Mouse (Mus musculus): ENCODE results near the gene Plxnd1.

The Plxnd1 gene

DNA sequence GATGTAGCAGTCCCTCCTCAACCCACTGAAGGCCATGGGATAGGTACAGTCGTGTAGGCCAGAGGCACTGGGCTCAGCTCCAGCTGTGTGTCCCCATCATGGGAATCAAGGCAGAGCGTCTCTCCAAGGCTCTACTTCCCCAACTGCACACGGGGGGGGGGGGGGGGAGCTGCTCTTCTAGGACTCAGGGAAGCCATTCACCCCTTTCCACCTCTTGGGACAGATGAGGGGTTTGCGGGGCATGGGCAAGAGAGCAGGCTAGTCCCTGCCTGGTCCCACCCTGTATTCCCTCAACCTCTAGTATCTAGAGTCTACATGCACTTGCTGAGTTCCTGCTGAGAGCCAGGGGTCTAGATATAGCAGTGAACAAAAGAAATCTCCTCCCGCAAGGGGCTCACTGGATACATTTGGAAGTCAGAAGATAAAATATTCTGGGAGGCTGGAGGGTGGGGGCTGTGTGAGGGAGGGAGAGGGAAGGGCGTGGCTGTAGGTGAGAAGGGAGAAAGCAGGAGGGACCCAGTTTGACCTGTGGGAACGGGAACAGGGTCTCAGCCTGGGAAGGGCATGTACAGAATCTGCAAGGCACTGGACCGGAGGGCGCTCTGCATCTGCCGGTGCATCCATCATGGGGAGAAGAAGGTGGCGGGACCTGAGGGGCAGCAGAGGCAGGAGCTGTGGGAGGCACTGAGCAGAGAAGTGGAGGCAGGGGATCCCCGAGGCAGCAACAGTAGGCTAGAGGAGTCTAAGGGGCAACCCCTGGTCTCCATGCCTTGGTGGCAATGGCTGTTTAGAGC, 7.7 kb upstream of the Plxnd1 start:
- intact Hi-C loops (cut with DNase I), result no loop called here

DNA sequence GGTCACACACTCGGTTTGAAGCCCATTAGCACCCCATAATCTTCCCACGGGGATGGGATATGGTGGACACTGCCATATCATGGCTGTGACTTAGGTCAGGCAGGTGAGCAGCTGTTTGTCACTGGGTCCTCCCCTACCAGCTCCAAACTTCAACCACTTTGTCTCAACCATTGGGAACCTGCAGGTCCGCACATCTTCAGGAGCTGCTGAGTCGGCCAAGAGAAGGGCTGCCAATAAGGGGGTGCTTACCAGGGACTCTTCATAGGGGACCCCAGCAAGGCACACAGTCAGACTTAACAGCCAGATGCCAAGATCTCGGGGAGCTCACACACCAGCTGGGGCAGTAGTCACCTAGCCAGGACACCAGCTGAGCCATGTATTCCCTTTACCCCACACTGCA, 6.0 kb upstream of the Plxnd1 start:
- intact Hi-C loops (cut with DNase I), result no loop called here

DNA sequence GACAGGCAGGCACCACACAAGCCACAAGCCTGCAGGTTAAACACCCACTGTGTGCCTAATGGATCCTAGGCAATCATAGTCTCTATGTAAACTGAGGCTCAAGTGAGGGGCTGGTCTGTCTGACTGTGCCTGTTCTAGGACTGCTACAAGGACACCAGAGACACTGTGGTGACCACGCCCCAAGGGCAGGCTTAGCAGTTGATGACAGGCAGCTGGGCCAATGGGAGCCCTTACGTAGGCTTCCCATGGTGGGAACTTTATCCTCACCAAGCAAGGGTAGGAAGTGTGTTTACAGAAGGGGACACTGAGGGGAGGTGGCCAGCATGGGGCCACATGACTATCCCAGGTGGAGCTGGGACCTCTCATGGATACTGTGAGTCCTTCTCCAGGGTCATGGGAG, 4.4 kb upstream of the Plxnd1 start:
- intact Hi-C loops (cut with DNase I), result no loop called here

DNA sequence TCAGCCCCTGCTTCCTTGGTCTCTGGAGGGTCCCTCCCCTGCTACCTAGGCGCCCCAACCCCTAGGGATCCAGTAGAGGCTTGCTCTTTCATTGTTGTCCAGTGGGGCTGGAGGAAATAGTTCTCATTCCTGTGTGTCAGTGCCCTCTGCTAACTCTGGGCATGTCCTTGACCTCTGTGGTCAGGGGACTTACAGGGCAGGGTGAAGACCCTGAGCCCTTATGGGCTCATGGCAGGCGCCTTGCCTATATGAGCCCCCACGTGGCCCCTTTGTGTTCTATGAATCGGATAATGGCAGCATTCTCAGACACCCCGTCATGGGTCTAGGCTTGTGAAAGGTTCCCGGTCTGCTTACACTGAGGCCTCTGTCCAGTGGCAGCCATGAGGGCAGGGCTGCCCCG, 4.0 kb upstream of the Plxnd1 start:
- intact Hi-C loops (cut with DNase I), result no loop called here

DNA sequence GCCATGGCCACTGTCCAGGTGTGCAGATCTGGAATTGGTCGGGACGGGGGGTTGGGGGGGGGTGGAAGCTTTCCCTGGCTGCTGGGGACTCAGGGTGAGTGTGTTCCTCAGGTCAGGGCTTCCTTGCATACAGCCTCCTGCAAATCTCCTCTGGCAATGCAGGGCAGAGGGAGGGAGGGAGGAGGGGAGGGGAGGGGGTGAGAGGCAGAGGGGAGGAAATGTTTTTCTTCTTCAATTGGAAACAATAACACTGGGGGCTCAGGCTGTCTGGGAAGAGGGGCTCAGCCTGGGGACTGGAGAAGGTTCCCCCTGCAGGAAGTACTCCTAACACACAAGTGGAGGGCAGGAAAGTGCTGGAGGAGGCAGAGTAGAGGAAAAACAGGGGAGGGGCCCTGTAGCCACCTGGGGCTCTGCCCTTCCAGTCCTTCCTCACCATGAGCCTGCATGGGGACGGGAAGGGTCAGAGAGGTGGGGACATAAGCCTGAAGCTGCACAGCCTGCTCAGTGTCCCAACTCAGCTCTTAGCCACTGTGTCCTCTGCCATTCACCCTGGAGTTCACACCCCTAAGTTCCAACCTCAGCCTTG, 3.0 kb upstream of the Plxnd1 start:
- intact Hi-C loops (cut with DNase I), result no loop called here

DNA sequence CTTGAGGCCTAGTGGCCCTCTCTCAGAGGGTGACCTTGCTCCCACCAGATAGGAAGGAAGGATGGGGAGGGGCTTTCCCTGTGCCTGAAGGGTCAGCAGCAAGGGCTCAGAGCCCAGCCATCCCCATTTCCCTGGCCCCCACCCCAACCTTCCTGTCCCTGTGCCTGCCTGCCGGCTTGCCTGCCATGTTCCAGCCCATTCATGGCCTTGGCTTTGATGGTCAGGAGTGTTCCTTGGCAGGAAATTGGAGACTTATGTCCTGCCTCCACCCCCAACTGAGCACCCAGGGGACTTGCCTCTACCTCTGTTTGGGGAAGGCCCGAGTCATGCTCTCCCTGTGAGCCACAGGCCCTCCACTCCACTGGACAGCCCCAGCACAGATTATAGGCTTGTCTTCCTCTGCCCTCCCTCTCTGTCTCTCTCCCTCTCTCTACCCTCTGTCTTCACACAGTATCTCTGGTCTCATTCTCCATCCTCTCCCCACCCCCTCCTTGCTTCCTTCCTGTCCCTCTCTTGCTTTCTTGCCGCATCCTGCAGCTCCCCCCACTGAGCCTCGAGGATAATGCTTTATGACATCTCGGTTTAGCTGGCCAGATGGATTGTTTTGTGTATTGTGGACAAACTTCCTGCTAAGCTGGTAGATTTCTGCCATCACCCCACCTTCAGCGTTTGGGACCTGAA, 1.5 kb upstream of the Plxnd1 start:
- intact Hi-C loops (cut with DNase I), result no loop called here

DNA sequence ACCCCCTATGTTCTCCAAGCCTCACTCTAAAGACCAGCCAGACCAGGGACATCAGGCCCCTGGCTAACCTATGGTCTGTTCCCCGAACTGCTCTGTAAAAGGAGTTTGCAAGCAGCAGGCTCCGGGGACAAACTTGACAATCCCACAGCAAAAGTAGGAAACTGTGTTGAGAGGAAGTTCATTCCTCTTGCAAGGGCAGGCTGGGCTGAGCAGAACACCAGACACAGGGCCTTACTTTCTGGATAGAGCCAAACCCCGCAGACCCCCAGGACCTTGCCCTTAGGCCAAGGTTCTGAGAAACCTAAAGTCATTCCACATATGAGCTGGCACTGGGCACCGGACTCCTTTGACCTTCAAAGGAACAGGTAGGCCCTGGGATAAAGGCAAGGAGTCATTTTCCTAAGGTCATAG, 731 bp upstream of the Plxnd1 start:
- intact Hi-C loops (cut with DNase I), result no loop called here

DNA sequence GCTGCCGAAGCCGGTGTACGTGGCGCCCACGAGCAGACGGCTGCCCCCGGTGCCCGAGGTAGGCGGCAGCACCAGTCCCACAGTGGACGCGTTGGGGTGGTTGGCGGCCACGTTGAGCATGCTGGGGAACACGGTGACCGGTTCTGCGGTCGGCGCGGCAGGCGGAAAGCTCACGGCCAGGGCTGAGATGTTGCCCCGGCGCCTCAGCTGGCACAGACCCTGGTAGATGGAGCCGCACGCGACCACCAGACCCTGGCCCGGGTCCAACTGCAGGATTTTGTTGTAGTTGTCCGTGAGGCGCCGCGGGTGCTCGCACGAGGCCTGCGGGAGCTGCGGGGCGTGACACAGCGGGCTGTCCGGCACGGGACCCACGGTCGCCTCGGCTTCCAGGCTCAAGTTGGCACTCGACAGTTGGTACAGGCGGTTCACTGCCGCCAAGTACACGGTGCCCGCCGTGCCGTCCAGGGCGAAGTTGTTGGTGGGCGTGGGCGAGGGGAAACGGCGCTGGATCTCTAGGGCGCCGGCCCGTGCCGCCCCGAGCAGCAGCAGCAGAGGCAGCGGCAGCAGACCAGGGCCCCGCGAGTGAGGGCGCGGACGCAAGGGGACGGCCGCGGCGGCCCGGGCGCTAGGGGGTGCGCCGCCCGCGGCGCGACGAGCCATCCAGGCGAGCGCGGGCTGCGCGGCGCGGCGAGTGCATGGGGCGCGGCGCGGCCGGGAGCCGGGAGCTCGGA, 494 bp downstream of the Plxnd1 start:
- intact Hi-C loops (cut with DNase I), result loop anchor here (5.0 kb wide), 1 partner anchor 37 kb away; no protein-coding TSS in a partner anchor

DNA sequence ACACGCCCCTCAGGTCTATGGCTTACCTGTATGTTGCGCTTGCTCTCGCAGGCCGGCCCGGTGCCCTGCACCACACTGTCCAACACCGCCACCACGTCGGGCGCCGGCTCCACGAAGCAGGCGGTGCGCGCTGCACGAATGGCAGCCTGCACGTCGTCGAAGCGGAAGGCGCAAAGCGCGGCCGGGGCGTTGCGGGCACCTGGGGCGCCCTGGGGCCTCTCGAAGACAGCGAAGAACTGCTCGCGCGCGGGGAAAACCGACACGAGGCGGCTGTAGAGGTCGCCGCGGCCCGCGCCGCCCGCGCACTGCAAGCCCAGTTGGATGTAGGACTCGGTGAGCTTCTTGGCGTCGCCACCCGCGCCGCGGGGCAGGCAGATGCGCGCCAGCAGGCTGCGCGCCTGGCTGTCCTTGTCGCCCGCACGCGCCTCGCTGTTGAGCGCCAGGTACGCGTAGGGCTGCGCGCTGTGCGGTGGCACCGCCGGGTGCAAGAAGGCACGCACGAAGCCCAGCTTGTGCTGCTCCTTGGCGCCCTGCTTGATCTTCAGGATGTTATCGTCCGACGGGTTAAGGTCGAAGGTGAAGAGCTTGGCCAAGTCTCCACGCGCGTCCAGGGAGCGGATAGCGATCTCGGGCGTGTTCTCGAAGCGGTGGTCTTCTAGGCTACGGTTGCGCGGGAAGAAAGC, 1.2 kb downstream of the Plxnd1 start:
- intact Hi-C loops (cut with DNase I), result loop anchor here (5.0 kb wide), 1 partner anchor 36 kb away; no protein-coding TSS in a partner anchor

DNA sequence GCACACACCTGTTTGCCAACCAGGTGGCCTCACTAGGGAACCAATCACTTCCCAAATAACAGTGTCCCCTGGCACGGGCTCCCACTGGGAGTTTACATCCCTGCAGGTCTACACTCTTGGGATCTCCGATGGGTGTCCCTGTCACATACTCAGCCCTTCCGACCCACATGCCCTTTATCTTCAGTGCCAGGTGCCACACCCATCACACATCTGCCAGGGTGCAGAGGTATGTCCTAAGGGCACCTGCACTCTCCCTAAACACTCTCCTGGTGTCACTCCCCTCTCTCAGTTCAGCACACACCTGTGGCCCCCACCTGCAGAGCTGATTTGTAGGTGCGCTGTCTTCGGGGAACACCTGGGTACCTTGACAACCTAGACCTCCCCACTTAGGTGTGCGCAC, 1.8 kb downstream of the Plxnd1 start:
- intact Hi-C loops (cut with DNase I), result loop anchor here (5.0 kb wide), 1 partner anchor 36 kb away; no protein-coding TSS in a partner anchor

DNA sequence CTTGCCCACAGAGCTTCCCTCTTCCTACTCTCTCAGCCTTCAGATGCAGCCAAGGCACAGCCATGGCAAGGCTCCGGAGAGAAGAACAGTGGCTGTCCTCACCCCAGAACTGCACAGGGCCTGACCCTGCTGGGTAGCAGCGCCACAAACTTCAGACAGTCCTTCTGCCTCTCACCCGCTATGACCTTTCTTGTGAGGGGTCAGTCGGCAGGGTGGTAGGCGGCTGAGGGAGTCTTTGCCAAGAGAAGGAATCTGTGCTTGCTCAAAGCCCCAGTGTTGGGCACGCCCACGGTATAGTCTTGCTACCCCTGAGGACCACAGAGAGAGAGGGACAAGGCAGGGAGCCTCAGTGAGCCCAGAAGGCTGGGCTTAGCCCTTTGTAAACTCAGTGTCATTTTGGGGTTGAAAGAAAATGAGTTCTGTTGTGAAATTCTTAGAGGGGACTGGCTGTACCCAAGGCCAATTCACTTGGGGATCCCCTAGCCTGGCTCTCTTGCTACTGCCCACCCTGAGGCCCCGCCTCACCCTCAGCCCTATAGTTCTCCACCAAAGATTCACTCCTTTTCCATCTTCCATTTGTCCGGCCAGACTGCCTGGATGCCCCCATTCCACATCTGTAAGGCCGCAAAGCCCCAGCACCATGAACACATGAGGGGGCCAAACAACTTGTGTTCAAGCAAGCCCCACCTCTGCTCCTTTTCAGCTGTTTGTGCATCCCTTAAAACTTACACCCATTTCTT, 2.8 kb downstream of the Plxnd1 start:
- intact Hi-C loops (cut with DNase I), result loop anchor here (5.0 kb wide), 1 partner anchor 35 kb away; no protein-coding TSS in a partner anchor

DNA sequence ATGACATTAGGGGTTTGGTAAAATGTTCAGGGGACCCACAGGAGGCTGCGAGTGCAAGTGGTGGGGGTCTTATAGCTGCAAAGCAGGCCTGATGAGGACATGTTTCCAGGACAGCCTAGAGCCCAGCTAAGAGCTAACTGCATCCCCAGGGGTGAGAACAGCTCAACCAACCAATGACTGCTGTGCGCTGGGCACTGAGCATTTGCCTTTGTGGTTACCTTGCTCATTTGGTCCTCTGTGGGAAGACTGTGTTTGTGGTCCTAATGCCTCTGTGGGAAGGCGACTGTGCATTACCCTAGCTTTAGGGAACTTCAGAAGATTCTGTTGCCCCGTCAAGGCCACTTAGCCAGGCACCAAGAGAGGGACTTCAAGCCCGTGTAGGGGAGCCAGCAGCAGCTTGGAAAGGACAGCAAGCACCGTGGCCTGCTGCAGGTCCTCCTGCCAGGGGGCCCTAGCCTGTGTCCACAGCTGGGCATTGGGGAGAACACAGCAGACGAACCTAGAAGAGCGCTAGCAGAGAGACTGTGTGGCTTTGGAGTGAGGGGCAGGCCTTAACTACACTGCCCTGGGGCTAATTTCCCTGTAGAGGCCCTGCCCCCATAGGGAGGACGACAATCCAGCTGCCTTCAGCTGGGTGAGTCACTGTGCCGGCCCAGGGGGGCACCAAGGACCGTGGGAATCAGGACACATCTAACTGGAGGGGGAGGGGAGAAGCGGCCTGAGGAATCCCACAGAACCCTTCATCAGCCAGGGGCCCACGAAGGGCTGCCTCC, 3.5 kb downstream of the Plxnd1 start:
- intact Hi-C loops (cut with DNase I), result loop anchor here (5.0 kb wide), 1 partner anchor 34 kb away; no protein-coding TSS in a partner anchor

DNA sequence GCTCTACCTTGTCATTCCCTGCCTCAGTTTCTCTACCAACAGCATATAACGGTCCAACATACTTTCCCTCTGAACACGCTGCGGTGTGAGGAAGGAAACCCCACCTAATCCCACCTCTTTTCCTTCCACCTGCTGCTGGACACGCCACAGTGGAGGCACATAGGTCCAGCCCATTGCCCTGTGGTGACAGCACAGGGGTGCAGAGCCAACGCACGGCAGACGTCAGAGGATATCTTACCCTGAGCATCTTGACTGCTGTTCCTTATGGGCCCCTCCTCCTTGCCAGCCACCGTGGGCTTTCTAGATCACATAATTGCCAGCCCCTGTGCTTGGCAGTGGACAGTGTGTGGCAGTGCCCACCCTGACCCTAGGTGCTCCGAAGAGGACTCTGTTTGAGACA, 4.3 kb downstream of the Plxnd1 start:
- intact Hi-C loops (cut with DNase I), result loop anchor here (5.0 kb wide), 1 partner anchor 33 kb away; no protein-coding TSS in a partner anchor

DNA sequence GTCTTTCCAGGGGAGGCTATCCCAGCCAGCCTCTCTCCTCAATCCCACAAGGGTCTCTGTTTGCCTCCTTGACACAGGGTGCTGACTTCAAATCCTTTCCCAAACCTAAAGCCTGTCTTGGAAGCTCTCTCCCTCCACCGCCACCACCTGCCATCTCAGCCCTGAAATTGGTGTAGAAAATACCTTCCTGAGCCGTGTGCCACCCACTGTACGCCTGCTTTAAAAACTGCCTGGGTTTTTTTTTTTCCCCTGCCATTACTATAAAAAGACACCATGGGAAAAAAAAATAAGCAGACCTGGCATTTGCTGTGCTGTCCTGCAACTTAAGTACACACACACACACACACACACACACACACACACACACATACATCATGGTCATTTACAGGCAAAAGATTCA, 4.7 kb downstream of the Plxnd1 start:
- intact Hi-C loops (cut with DNase I), result loop anchor here (5.0 kb wide), 1 partner anchor 33 kb away; no protein-coding TSS in a partner anchor

DNA sequence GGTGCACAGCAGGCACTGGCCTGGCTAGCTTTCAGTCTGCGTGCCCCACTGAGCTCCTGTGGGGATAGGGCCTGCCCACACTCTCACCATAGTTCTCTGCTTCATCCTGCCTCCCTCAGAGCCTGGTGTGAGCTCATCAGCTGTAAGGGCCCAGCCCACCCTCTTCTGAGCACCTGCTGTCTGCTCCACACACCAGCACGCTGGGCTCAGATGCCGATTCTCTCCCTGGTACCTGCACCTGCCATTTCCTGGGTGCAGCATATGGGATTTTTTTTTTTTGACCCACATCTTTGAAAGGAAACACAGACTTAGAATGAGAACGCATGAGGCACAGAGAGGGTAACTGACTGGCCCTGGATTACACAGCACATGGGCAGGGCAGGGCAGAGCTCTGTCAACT, 5.2 kb downstream of the Plxnd1 start:
- intact Hi-C loops (cut with DNase I), result loop anchor here (5.0 kb wide), 1 partner anchor 32 kb away; no protein-coding TSS in a partner anchor

DNA sequence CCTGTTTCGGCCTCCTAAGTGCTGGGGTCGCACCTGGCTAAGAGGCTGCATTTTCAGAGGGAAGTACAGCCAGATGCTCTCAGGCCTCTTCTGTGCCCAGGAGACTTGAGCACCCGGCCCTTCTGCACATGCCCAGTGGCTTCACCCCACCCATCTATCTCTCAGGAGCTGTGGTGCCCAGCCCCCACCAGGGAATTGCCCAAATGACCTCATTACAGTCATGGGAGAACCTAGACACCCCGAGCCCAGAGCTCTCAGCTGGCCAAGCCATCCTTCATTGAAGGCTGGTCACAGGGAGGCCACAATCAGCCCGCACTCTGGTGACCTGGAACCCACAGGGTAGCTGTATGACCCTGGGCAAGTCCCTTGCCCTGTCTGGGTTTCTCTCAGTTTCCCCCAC, 5.8 kb downstream of the Plxnd1 start:
- intact Hi-C loops (cut with DNase I), result no loop called here

DNA sequence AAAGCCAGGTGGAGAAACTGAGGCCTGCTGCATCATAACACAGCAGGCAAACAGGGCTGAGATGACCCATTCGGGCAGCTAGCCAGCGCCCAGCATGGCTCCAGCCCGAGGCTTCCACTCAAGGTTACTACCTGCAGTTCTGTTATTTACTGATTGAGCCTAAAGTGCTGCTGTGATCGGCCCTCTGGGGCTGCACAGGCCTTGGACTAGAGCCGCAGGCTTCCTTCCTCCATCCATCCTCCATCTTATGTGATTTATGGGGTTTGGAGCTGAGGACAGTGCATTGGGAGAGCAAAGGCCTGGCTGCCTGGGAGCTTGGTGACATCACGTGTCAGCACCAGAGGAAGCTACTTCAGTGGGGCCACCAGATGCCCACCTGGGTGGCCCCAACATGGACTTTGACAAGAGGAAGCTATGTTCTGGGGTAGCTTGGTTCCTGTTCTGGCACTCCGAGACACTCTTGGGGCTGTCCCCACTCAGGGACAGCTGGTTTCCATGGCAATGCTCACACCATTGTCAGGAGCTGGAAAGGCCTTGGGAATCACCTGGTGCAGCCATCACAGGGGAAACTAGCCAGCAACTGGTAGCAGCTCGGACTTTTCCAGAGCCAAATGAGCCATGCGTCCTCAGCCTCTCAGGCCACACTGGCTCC, 7.6 kb downstream of the Plxnd1 start:
- intact Hi-C loops (cut with DNase I), result no loop called here

DNA sequence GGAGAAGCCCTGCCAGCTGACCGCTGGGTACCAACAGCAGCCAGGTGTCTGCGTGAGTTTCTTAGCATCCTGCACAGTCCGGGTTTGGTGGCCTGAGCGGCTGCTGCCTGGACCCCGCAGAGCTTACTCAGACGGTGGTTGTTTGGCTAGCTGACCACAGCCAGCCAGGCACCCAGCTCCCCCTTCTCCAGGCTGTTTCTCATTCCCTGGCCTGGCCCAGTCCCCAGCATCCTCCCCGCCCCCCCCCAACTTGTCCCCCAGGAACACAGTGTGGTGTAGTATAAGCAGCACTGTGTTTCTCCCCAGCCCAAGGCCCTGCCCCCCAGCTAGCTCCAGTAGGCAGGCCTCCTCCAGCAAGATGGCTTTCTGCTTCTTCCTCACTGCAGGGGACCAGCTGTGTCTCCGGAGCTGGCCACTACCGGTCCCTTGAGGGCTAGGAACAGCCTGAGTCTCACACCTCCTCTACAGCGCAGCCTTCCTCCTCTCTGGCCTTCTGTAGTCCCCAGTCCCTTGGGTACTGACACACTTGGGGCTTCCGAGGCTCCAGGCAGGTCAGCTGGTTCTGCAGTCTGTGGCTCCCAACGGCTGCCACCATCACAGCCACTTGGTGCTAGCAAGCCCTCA, 8.2 kb downstream of the Plxnd1 start:
- intact Hi-C loops (cut with DNase I), result no loop called here
